Mouse (Mus musculus) liver, adult 2 months (tissue): Measurements from ENCODE around the gene Tff1.

Experiments
- CTCF ChIP-seq: fragments of 200-500 bp; IDR thresholded peaks from 2 replicates; pipeline ENCODE4 v1.5.1; 2011; ENCODE audit warnings: low read depth, low read length, control low read depth
- POLR2A ChIP-seq: fragments of 200-500 bp; IDR thresholded peaks from 2 replicates; pipeline ENCODE4 v1.6.1; 2011; ENCODE audit warnings: low read length, control low read depth; ENCODE audit not compliant: insufficient read depth; ENCODE audit errors: extremely low read depth

DNA sequence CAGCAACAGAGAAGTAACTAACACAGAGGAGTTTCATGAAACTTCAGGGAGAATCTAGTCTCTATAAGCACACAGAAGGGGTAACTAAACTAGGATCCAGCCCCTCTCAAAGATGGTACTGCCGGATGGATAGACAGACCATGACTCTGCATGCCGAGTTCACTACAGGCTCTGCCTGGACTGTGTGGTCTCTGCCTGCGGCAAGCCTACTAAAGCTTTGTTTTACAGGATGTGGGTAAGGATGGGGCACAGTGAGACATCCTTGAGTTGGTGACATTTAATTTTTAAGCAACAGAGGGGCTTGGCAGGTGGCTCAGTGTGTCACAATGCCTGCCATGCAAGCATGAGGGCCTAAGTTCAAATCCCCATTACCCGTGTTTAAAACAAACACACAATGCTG lies 11.2 kb upstream of the Tff1 start:
- TF ChIP-seq POLR2A (no peak), CTCF (no peak)
